In genomic region chr7:116336226-116336625, GRCm38 (mm10) we compare ENCODE assay signal across 9 mouse cellular contexts. TPM values are rescaled to one million over a fixed set of nuclear protein-coding genes. Genes with fewer than 3 reads are reported as not detected.
DNase-seq lines count a peak whose midpoint lies in the region; ATAC-seq and TF ChIP-seq lines count a peak whose summit lies in the region.
"Had no signal": no experiment of that assay in that cellular context is flagged by ENCODE, and none has a peak within 500 bp of the region (broad histone marks: within the 10 kb centered on the region; RNA-seq: fewer than 3 reads in every experiment).

No protein-coding gene starts in this region.

- H3K4me1 ChIP-seq in heart, embryonic 11.5 days (ENCODE audit: control insufficient read depth, insufficient read depth, low read length) = no peaks in the 10 kb centered on the region; the same call in 1 of the 2 replicates
- H3K4me1 ChIP-seq in spleen, adult 2 months (ENCODE audit: control insufficient read depth, insufficient read depth, insufficient read length) = peaks cover 2% of the 10 kb centered on the region; the same call in 1 of the 2 replicates

- peak; percentile 90 for DNase-seq in heart, adult 11 months
- peak; percentile 75 for DNase-seq in MEL-GATA-1-ER (ENCODE audit: extremely low read depth, low read depth)
- DNase-seq in cerebellum, adult 9-11 months = peak; percentile 40
- peak; percentile 38 to 60 for DNase-seq in gastrocnemius, postnatal 4 days (ENCODE audit: low spot score in 2 of 2)
- peak; percentile 29 to 33 for DNase-seq in layer of hippocampus, adult 2 months (ENCODE audit: low spot score in 2 of 2)
- DNase-seq in lung, postnatal 4 days = peak; percentile 51 to 79
- peak; percentile 50 to 60 for DNase-seq in spleen, adult 2 months (ENCODE audit: low read depth in 1 of 2, low spot score in 2 of 2)

- ATAC-seq in heart, embryonic 11.5 days (replicated peaks; ENCODE audit: insufficient number of reproducible peaks, low FRiP score, low TSS enrichment) = no peak

- TF ChIP-seq CTCF in layer of hippocampus, adult 2 months (conservative IDR thresholded peaks at IDR 0.05) = peak; percentile 82
- peak; percentile 6; the same call in 1 of the 2 replicates for TF ChIP-seq CTCF in spleen, adult 2 months (IDR thresholded peaks at IDR 0.05; ENCODE audit: extremely low read depth, insufficient read depth, insufficient read length, insufficient replicate concordance)

- no peak overlapping the region for H3K4me3 ChIP-seq in heart, embryonic 11.5 days (ENCODE audit: low read depth, low read length)
- no peak overlapping the region for H3K4me3 ChIP-seq in layer of hippocampus, adult 2 months
- no peak overlapping the region for H3K4me3 ChIP-seq in spleen, adult 2 months (ENCODE audit: extremely low read depth, insufficient read depth, insufficient read length)
- H3K4me3 ChIP-seq: limb, embryonic 13.5 days had no signal

- no peaks in the 10 kb centered on the region for H3K27me3 ChIP-seq in heart, embryonic 11.5 days (ENCODE audit: control insufficient read depth, insufficient read depth, low read length)
- H3K27me3 ChIP-seq in spleen, adult 2 months (ENCODE audit: control insufficient read depth, insufficient read depth, low read length) = no peaks in the 10 kb centered on the region
- H3K27me3 ChIP-seq: limb, embryonic 13.5 days had no signal

- H3K4me2 ChIP-seq in heart, embryonic 11.5 days = no peak overlapping the region
- H3K4me2 ChIP-seq: limb, embryonic 13.5 days had no signal

- peaks cover 7% of the 10 kb centered on the region for H3K36me3 ChIP-seq in heart, embryonic 11.5 days (ENCODE audit: control insufficient read depth, insufficient read depth, low read length)
- peaks cover 16% of the 10 kb centered on the region for H3K36me3 ChIP-seq in spleen, adult 2 months (ENCODE audit: control insufficient read depth, insufficient read depth, low read length)

- no peak overlapping the region for H3K27ac ChIP-seq in heart, embryonic 11.5 days (ENCODE audit: low read depth, low read length)
- no peak overlapping the region for H3K27ac ChIP-seq in layer of hippocampus, adult 2 months
- no peak overlapping the region for H3K27ac ChIP-seq in spleen, adult 2 months (ENCODE audit: insufficient read depth, low read length)
- H3K27ac ChIP-seq: limb, embryonic 13.5 days had no signal

- H3K9me3 ChIP-seq in heart, embryonic 11.5 days (replicated peaks; ENCODE audit: control insufficient read depth, low read length) = no peaks in the 10 kb centered on the region
- H3K9me3 ChIP-seq: limb, embryonic 13.5 days had no signal

- no peak overlapping the region for H3K9ac ChIP-seq in heart, embryonic 11.5 days (ENCODE audit: low read depth, low read length)
- H3K9ac ChIP-seq: limb, embryonic 13.5 days had no signal

- no peak for TF ChIP-seq POLR2A in spleen, adult 2 months (IDR thresholded peaks at IDR 0.05; ENCODE audit: low read depth, low read length)

- WGBS in heart, embryonic 11.5 days (ENCODE audit: insufficient replicate concordance) = 74% methylated on average over 1 of the region's 1 CpGs
- WGBS in spleen, adult 2 months = 46% methylated on average over 1 of the region's 1 CpGs

RNA-seq across cellular contexts. Expression of gene Rps13, which starts 2.2 kb away (rescaled TPM):
- polyA plus RNA-seq in heart, embryonic 11.5 days (2014; fragmentation: Nextera tagmentation; extraction: Ambion mirVana) = 706 and 724 TPM in 2 replicates
- total RNA-seq in gastrocnemius, postnatal 4 days (2021) = 100 to 1,000 TPM; 486 to 492 TPM
- 100 to 1,000 TPM; 242 to 244 TPM for total RNA-seq in layer of hippocampus, adult 2 months (2021)
- 73.6 and 160 TPM in 2 replicates for polyA plus RNA-seq in spleen, adult 2 months (2012; rRNA removed)

RNA-seq across cellular contexts. Expression of gene Plekha7, which starts 28.1 kb away (rescaled TPM):
- 25.7 and 29.1 TPM in 2 replicates for polyA plus RNA-seq in heart, embryonic 11.5 days (2014; fragmentation: Nextera tagmentation; extraction: Ambion mirVana)
- total RNA-seq in gastrocnemius, postnatal 4 days (2021) = 1 to 10 TPM; 4.0 TPM
- 10 to 100 TPM; 17.2 to 19.1 TPM for total RNA-seq in layer of hippocampus, adult 2 months (2021)
- 3.8 and 3.9 TPM in 2 replicates for polyA plus RNA-seq in spleen, adult 2 months (2012; rRNA removed)

Comparison
In these comparisons a context has a peak if more than half of its experiments do, and no peak if none do; other contexts are left out.
1. DNase-seq: peak in every context shown above with its lines; median percentile 90 in heart, adult 11 months; 75 in MEL-GATA-1-ER; 65 in lung, postnatal 4 days; 55 in spleen, adult 2 months; 49 in gastrocnemius, postnatal 4 days; 40 in cerebellum, adult 9-11 months; 31 in layer of hippocampus, adult 2 months.